Comparison of ENCODE assay signal across 9 mouse cellular contexts in the genomic region with DNA sequence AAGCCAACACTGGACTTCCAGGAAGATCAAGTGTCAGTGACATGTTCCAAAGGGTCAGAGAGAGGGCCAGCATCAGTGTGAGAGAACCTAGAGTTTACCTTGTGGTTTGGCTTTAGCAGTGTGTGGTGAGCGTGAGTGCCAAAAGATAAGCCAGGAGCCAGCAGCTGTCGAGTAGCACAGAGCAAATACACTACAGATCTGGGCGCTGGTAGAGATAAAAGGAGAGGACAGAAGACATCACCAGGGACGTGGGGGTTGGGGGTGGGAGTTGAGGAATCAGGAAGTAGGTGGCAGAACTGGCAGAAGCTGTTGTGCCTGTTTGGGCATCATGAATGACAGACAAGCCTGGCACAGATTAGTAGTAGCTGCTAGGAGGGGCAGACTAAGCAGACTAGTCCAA. TPM values are rescaled to one million over a fixed set of nuclear protein-coding genes. Genes with fewer than 3 reads are reported as not detected.
DNase-seq lines count a peak whose midpoint lies in the region; ATAC-seq and TF ChIP-seq lines count a peak whose summit lies in the region.
"Had no signal": no experiment of that assay in that cellular context is flagged by ENCODE, and none has a peak within 500 bp of the region (broad histone marks: within the 10 kb centered on the region; RNA-seq: fewer than 3 reads in every experiment).

No protein-coding gene starts in this region.

- H3K79me2 ChIP-seq in myocyte (ENCODE audit: control insufficient read depth, insufficient read depth) = no peaks in the 10 kb centered on the region

- H3ac ChIP-seq in myocyte (ENCODE audit: control insufficient read depth, insufficient read length) = no peak overlapping the region

- peak overlapping the region; percentile 35 for H3K4me2 ChIP-seq in myocyte (ENCODE audit: low read depth)
- H3K4me2 ChIP-seq in hindbrain, postnatal 0 days (ENCODE audit: low read depth, low read length) = no peak overlapping the region
- H3K4me2 ChIP-seq: limb, embryonic 12.5 days had no signal

- no peak for TF ChIP-seq CTCF in hindbrain, postnatal 0 days (IDR thresholded peaks at IDR 0.05; ENCODE audit: low read depth)

- 68% methylated on average over 4 of the region's 4 CpGs for WGBS in hindbrain, postnatal 0 days

- no peak overlapping the region for H3K4me3 ChIP-seq in myocyte
- no peak overlapping the region for H3K4me3 ChIP-seq in hindbrain, postnatal 0 days (ENCODE audit: low read length)
- H3K4me3 ChIP-seq: limb, embryonic 12.5 days had no signal

- H3K9me3 ChIP-seq in hindbrain, postnatal 0 days (ENCODE audit: low read length) = no peaks in the 10 kb centered on the region
- H3K9me3 ChIP-seq: limb, embryonic 12.5 days had no signal

- peak; percentile 61 for DNase-seq in layer of hippocampus, adult 9-11 months
- no peak for DNase-seq in layer of hippocampus, adult 9-10 months (ENCODE audit: low spot score)
- DNase-seq in liver = peak; percentile 49
- DNase-seq in hindbrain, postnatal 0 days (ENCODE audit: low spot score) = no peak
- no peak for DNase-seq in c-Kit-positive CD71-positive TER-119-positive erythroid progenitor cells, embryonic 14.5 days (ENCODE audit: low spot score)
- DNase-seq in cerebellum, postnatal 36 days = no peak

- H3K27ac ChIP-seq in hindbrain, postnatal 0 days = no peak overlapping the region
- H3K27ac ChIP-seq: limb, embryonic 12.5 days had no signal

- H3K4me1 ChIP-seq in hindbrain, postnatal 0 days (ENCODE audit: insufficient read depth, low read length) = no peaks in the 10 kb centered on the region
- H3K4me1 ChIP-seq: limb, embryonic 12.5 days had no signal

- ATAC-seq in granulocyte monocyte progenitor cell, adult 5-6 weeks (replicated peaks; ENCODE audit: poor library complexity, severe bottlenecking) = peak; percentile 58
- no peak for ATAC-seq in hindbrain, postnatal 0 days

- H3K9ac ChIP-seq in hindbrain, postnatal 0 days (replicated peaks; ENCODE audit: low read length) = no peak overlapping the region
- H3K9ac ChIP-seq: limb, embryonic 12.5 days had no signal

- no peaks in the 10 kb centered on the region for H3K27me3 ChIP-seq in myocyte (ENCODE audit: control insufficient read depth, insufficient read depth, insufficient read length)
- no peaks in the 10 kb centered on the region for H3K27me3 ChIP-seq in hindbrain, postnatal 0 days (ENCODE audit: insufficient read depth, low read length)
- H3K27me3 ChIP-seq: limb, embryonic 12.5 days had no signal

- H3K36me3 ChIP-seq in myocyte (ENCODE audit: control insufficient read depth, insufficient read depth) = no peaks in the 10 kb centered on the region
- H3K36me3 ChIP-seq in hindbrain, postnatal 0 days (ENCODE audit: insufficient read depth, low read length) = no peaks in the 10 kb centered on the region
- H3K36me3 ChIP-seq: limb, embryonic 12.5 days had no signal

- no peak for TF ChIP-seq POLR2A in myocyte (IDR thresholded peaks at IDR 0.05; ENCODE audit: insufficient read length, low read depth)

TF ChIP-seq in myocyte, 11 proteins besides CTCF, POLR2A, EP300 and RAD21:
- TF ChIP-seq POLR2AphosphoS2 (IDR thresholded peaks at IDR 0.05; ENCODE audit: insufficient read length, low read depth) (no peak), MYOD1 (IDR thresholded peaks at IDR 0.05; ENCODE audit: control insufficient read depth in 1 of 3, insufficient read length in 2 of 3, low read depth in 2 of 3) (peak in 2 of 3 experiments; percentile 71 to 87), MYOG (IDR thresholded peaks at IDR 0.05; ENCODE audit: control insufficient read depth in 1 of 3, insufficient read depth in 1 of 3, insufficient read length in 2 of 3, low read depth in 2 of 3) (peak; percentile 66 to 90 (median 82)), TCF12 (IDR thresholded peaks at IDR 0.05; ENCODE audit: insufficient read depth, poor library complexity, severe bottlenecking) (peak; percentile 77)

RNA-seq across cellular contexts. Expression of gene Herpud2, which starts 21.6 kb away (rescaled TPM):
- total RNA-seq in granulocyte monocyte progenitor cell, adult 5-6 weeks (2014; fragmentation: Nextera tagmentation) = 24.0 and 28.3 TPM in 2 replicates
- total RNA-seq in granulocyte monocyte progenitor cell, adult 5-6 weeks (2017) = 14.9 and 17.1 TPM in 2 replicates
- polyA plus RNA-seq in myocyte (2012; fragmentation: generic; extraction: Trizol) = 18.8 TPM
- 17.9 and 18.3 TPM in 2 replicates for total RNA-seq in hindbrain, postnatal 0 days (2014; rRNA removed)
- polyA plus RNA-seq in hindbrain, postnatal 0 days (2015; fragmentation: Nextera tagmentation; extraction: Ambion mirVana) = 27.9 and 29.5 TPM in 2 replicates

Comparison
In these comparisons a context has a peak if more than half of its experiments do, and no peak if none do; other contexts are left out.
1. DNase-seq: peak in layer of hippocampus, adult 9-11 months (single experiment) and liver (single experiment); none in layer of hippocampus, adult 9-10 months (single experiment), hindbrain, postnatal 0 days (single experiment), c-Kit-positive CD71-positive TER-119-positive erythroid progenitor cells, embryonic 14.5 days (single experiment) and cerebellum, postnatal 36 days (0 of 2).